Mouse (Mus musculus) embryonic facial prominence, embryonic 15.5 days (tissue): ENCODE data around the gene Thbs4. TPM values are rescaled to one million over a fixed set of nuclear protein-coding genes. Genes with fewer than 3 reads are reported as not detected.

Source experiments
- ATAC-seq: fragments of 200-750 bp; cut with Nextera tagmentation; 2 replicates; pipeline ENCODE4 v1.8.0; 2017; ENCODE audit warnings: low read depth, moderate TSS enrichment; ENCODE audit not compliant: insufficient number of reproducible peaks, low FRiP score, low TSS enrichment
- H3K27ac ChIP-seq: fragments of 300-500 bp; sonication (generic); replicated peaks from 2 replicates; pipeline ENCODE4 v1.5.1; 2015; ENCODE audit warnings: mild to moderate bottlenecking, inconsistent platforms
- H3K27me3 ChIP-seq: fragments of 300-500 bp; sonication (generic); 2 replicates; pipeline ENCODE4 v1.6.1; 2015; ENCODE audit warnings: inconsistent platforms
- H3K36me3 ChIP-seq: fragments of 300-500 bp; sonication (generic); 2 replicates; pipeline ENCODE4 v1.6.1; 2015; ENCODE audit warnings: mild to moderate bottlenecking, inconsistent platforms
- H3K4me1 ChIP-seq: fragments of 300-500 bp; sonication (generic); 2 replicates; pipeline ENCODE4 v1.6.1; 2015; ENCODE audit warnings: inconsistent platforms
- H3K4me2 ChIP-seq: fragments of 300-500 bp; sonication (generic); replicated peaks from 2 replicates; pipeline ENCODE4 v1.6.1; 2015; ENCODE audit warnings: mild to moderate bottlenecking, inconsistent platforms
- H3K4me3 ChIP-seq: fragments of 300-500 bp; sonication (generic); replicated peaks from 2 replicates; pipeline ENCODE4 v1.5.1; 2015; ENCODE audit warnings: mild to moderate bottlenecking, inconsistent platforms
- H3K9ac ChIP-seq: fragments of 300-500 bp; sonication (generic); 2 replicates; pipeline ENCODE4 v1.6.1; 2015; ENCODE audit warnings: inconsistent platforms
- H3K9me3 ChIP-seq: fragments of 300-500 bp; sonication (generic); replicated peaks from 2 replicates; pipeline ENCODE4 v1.6.1; 2016; ENCODE audit warnings: inconsistent platforms
- WGBS: fragments of 180-500 bp; shearing (Covaris S2); methylation state at CpG from one replicate; pipeline ENCODE4 v1.1.7; 2015; 5-methylcytosine and 5-hydroxymethylcytosine counted together
- polyA plus RNA-seq: library from polyadenylated mRNA; unstranded; fragments of >200 nt; fragmentation: Nextera tagmentation; extraction: Ambion mirVana; gene quantifications from 2 replicates; pipeline ENCODE4 v1.2.1, GENCODE M21; 2015

Gene Thbs4
- polyA plus RNA-seq, 1 experiment from 2014 or later: 30.8 TPM

- WGBS: 83% methylated on average over 7 of the region's 7 CpGs
- Histone ChIP-seq H3K36me3 (no peaks in the 10 kb centered on the region), H3K9me3 (no peaks in the 10 kb centered on the region), H3K27me3 (peaks cover 23% of the 10 kb centered on the region), H3K27ac (no peak overlapping the region), H3K9ac (no peak overlapping the region), H3K4me2 (no peak overlapping the region), H3K4me3 (no peak overlapping the region), H3K4me1 (peaks cover 8% of the 10 kb centered on the region)
- no peak for ATAC-seq
These were observed 3.1 kb downstream of the Thbs4 start for GRCm38 (mm10) chr13:92791474-92791873.

- Histone ChIP-seq H3K4me1 (peaks cover 3% of the 10 kb centered on the region; the same call in 1 of the 2 replicates), H3K9ac (no peak overlapping the region), H3K4me2 (no peak overlapping the region), H3K36me3 (no peaks in the 10 kb centered on the region), H3K27ac (no peak overlapping the region), H3K9me3 (no peaks in the 10 kb centered on the region), H3K4me3 (no peak overlapping the region), H3K27me3 (no peaks in the 10 kb centered on the region)
- 84% methylated on average over 3 of the region's 3 CpGs for WGBS
- no peak for ATAC-seq
These were observed 10.3 kb downstream of the Thbs4 start for GRCm38 (mm10) chr13:92784311-92784710.

- Histone ChIP-seq H3K4me1 (peaks cover 3% of the 10 kb centered on the region; the same call in 1 of the 2 replicates), H3K27me3 (no peaks in the 10 kb centered on the region), H3K27ac (no peak overlapping the region), H3K4me2 (no peak overlapping the region), H3K4me3 (no peak overlapping the region), H3K9me3 (no peaks in the 10 kb centered on the region), H3K9ac (no peak overlapping the region), H3K36me3 (no peaks in the 10 kb centered on the region)
- no peak for ATAC-seq
- WGBS: 88% methylated on average over 4 of the region's 4 CpGs
These were observed 11.1 kb downstream of the Thbs4 start for GRCm38 (mm10) chr13:92783551-92783950.

GRCm38 (mm10) chr13:92780927-92781326 is 13.7 kb downstream of the Thbs4 start:
- Histone ChIP-seq H3K27ac (no peak overlapping the region), H3K4me2 (no peak overlapping the region)
- ATAC-seq: no peak

GRCm38 (mm10) chr13:92780076-92780475 is 14.5 kb downstream of the Thbs4 start:
- Histone ChIP-seq H3K4me1 (peaks cover 3% of the 10 kb centered on the region; the same call in 1 of the 2 replicates), H3K27me3 (no peaks in the 10 kb centered on the region), H3K27ac (no peak overlapping the region), H3K4me2 (no peak overlapping the region), H3K4me3 (no peak overlapping the region), H3K9ac (no peak overlapping the region), H3K36me3 (no peaks in the 10 kb centered on the region), H3K9me3 (no peaks in the 10 kb centered on the region)
- no peak for ATAC-seq
- WGBS: 69% methylated on average over 4 of the region's 4 CpGs

More at GRCm38 (mm10) chr13:92780927-92781326, 13.7 kb downstream of the Thbs4 start:
- H3K36me3 ChIP-seq: no peaks in the 10 kb centered on the region
- no peaks in the 10 kb centered on the region for H3K27me3 ChIP-seq
- H3K4me3 ChIP-seq: no peak overlapping the region
- H3K9me3 ChIP-seq: no peaks in the 10 kb centered on the region
- peaks cover 3% of the 10 kb centered on the region; the same call in 1 of the 2 replicates for H3K4me1 ChIP-seq
- H3K9ac ChIP-seq: no peak overlapping the region
- WGBS: 61% methylated on average over 8 of the region's 8 CpGs

GRCm38 (mm10) chr13:92778642-92779041 is 16.0 kb downstream of the Thbs4 start:
- H3K4me1 ChIP-seq: peaks cover 3% of the 10 kb centered on the region; the same call in 1 of the 2 replicates
- H3K4me2 ChIP-seq: no peak overlapping the region
- no peak overlapping the region for H3K27ac ChIP-seq
- H3K9me3 ChIP-seq: no peaks in the 10 kb centered on the region
- 70% methylated on average over 7 of the region's 7 CpGs for WGBS
- H3K27me3 ChIP-seq: no peaks in the 10 kb centered on the region
- no peaks in the 10 kb centered on the region for H3K36me3 ChIP-seq
- no peak overlapping the region for H3K9ac ChIP-seq
- no peak for ATAC-seq
- no peak overlapping the region for H3K4me3 ChIP-seq

GRCm38 (mm10) chr13:92775916-92776315 is 18.7 kb downstream of the Thbs4 start:
- Histone ChIP-seq H3K9ac (no peak overlapping the region), H3K36me3 (no peaks in the 10 kb centered on the region), H3K9me3 (no peaks in the 10 kb centered on the region), H3K4me2 (no peak overlapping the region), H3K27me3 (no peaks in the 10 kb centered on the region), H3K4me3 (no peak overlapping the region), H3K27ac (no peak overlapping the region), H3K4me1 (no peaks in the 10 kb centered on the region)
- no peak for ATAC-seq
- 82% methylated on average over 7 of the region's 7 CpGs for WGBS

- Histone ChIP-seq H3K27ac (no peak overlapping the region), H3K27me3 (no peaks in the 10 kb centered on the region), H3K4me2 (no peak overlapping the region), H3K9me3 (no peaks in the 10 kb centered on the region), H3K4me3 (no peak overlapping the region), H3K36me3 (no peaks in the 10 kb centered on the region), H3K9ac (no peak overlapping the region), H3K4me1 (no peaks in the 10 kb centered on the region)
- 92% methylated on average over 9 of the region's 9 CpGs for WGBS
- ATAC-seq: no peak
These were observed 19.7 kb downstream of the Thbs4 start for GRCm38 (mm10) chr13:92774887-92775286.

- Histone ChIP-seq H3K9me3 (no peaks in the 10 kb centered on the region), H3K4me1 (no peaks in the 10 kb centered on the region), H3K4me2 (no peak overlapping the region), H3K9ac (no peak overlapping the region), H3K27me3 (no peaks in the 10 kb centered on the region), H3K27ac (no peak overlapping the region), H3K36me3 (no peaks in the 10 kb centered on the region), H3K4me3 (no peak overlapping the region)
- ATAC-seq: no peak
- 84% methylated on average over 8 of the region's 8 CpGs for WGBS
These were observed 22.1 kb downstream of the Thbs4 start for GRCm38 (mm10) chr13:92772500-92772899.

GRCm38 (mm10) chr13:92771566-92771965 is 23.1 kb downstream of the Thbs4 start:
- Histone ChIP-seq H3K27me3 (no peaks in the 10 kb centered on the region), H3K27ac (no peak overlapping the region), H3K4me1 (no peaks in the 10 kb centered on the region), H3K4me3 (no peak overlapping the region), H3K4me2 (no peak overlapping the region), H3K9ac (no peak overlapping the region), H3K36me3 (no peaks in the 10 kb centered on the region), H3K9me3 (no peaks in the 10 kb centered on the region)
- WGBS: 82% methylated on average over 5 of the region's 5 CpGs
- no peak for ATAC-seq

- H3K9ac ChIP-seq: no peak overlapping the region
- no peaks in the 10 kb centered on the region for H3K36me3 ChIP-seq
- no peaks in the 10 kb centered on the region for H3K9me3 ChIP-seq
- no peak for ATAC-seq
- WGBS: 76% methylated on average over 6 of the region's 6 CpGs
- no peaks in the 10 kb centered on the region for H3K4me1 ChIP-seq
- no peak overlapping the region for H3K4me2 ChIP-seq
- H3K4me3 ChIP-seq: no peak overlapping the region
- H3K27me3 ChIP-seq: no peaks in the 10 kb centered on the region
- H3K27ac ChIP-seq: no peak overlapping the region
These were observed 29.0 kb downstream of the Thbs4 start for GRCm38 (mm10) chr13:92765454-92766242.

GRCm38 (mm10) chr13:92762322-92762721 is 32.3 kb downstream of the Thbs4 start:
- H3K4me3 ChIP-seq: no peak overlapping the region
- no peak overlapping the region for H3K4me2 ChIP-seq
- H3K9me3 ChIP-seq: no peaks in the 10 kb centered on the region
- ATAC-seq: no peak
- no peaks in the 10 kb centered on the region for H3K4me1 ChIP-seq
- 74% methylated on average over 1 of the region's 1 CpGs for WGBS
- H3K36me3 ChIP-seq: no peaks in the 10 kb centered on the region
- H3K27ac ChIP-seq: no peak overlapping the region
- no peaks in the 10 kb centered on the region; the same call in 1 of the 2 replicates for H3K27me3 ChIP-seq
- H3K9ac ChIP-seq: no peak overlapping the region
